Mouse (Mus musculus): ENCODE measurements around the gene Lhfp. TPM values are rescaled to one million over a fixed set of nuclear protein-coding genes. Genes with fewer than 3 reads are reported as not detected.

Gene Lhfp
- polyA plus RNA-seq, 1 experiment from 2014 or later, result 34.9 TPM

GRCm38 (mm10) chr3:53004406-53005114 lies 36.8 kb upstream of the Lhfp start:
- WGBS, result 71% methylated on average over 2 of the region's 2 CpGs
- no peaks in the 10 kb centered on the region for H3K4me1 ChIP-seq (ENCODE audit: control insufficient read depth, insufficient read depth, low read length)
- no peak overlapping the region for H3K27ac ChIP-seq (ENCODE audit: low read depth, low read length)
- H3K4me3 ChIP-seq (ENCODE audit: low read depth, low read length), result no peak overlapping the region
- H3K27me3 ChIP-seq (ENCODE audit: control insufficient read depth, insufficient read depth, low read length), result no peaks in the 10 kb centered on the region
- H3K4me2 ChIP-seq (ENCODE audit: low read depth, low read length), result no peak overlapping the region
- no peaks in the 10 kb centered on the region for H3K9me3 ChIP-seq (ENCODE audit: control insufficient read depth, low read length)
- H3K9ac ChIP-seq (replicated peaks; ENCODE audit: low read depth, low read length), result no peak overlapping the region
- H3K36me3 ChIP-seq (ENCODE audit: control insufficient read depth, insufficient read depth, low read length), result peaks cover 36% of the 10 kb centered on the region
- ATAC-seq (ENCODE audit: low read depth), result no peak; the same call in 1 of the 2 replicates

DNA sequence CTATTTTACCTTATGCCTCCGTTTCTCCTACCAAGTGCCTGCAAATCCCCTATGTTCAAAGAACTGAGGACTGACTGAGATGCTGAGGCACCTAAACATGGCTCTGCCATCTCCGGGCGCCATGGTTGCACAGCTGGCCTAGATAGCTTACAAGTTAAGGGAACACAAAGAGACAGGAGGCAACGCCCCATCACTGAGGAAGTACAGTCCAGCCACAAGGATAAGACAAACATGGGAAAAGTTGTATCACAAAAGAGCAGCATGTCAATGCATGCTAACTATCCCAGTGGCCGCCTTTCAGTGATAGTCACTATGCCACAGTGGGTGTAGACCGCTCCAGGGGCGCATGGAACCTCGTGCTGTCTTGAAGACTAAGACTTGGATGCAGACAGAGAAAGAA lies 33.9 kb upstream of the Lhfp start:
- Histone ChIP-seq H3K27ac (ENCODE audit: low read depth, low read length) (no peak overlapping the region), H3K4me2 (ENCODE audit: low read depth, low read length) (no peak overlapping the region), H3K9ac (replicated peaks; ENCODE audit: low read depth, low read length) (no peak overlapping the region), H3K4me3 (ENCODE audit: low read depth, low read length) (no peak overlapping the region), H3K4me1 (ENCODE audit: control insufficient read depth, insufficient read depth, low read length) (no peaks in the 10 kb centered on the region), H3K27me3 (ENCODE audit: control insufficient read depth, insufficient read depth, low read length) (no peaks in the 10 kb centered on the region), H3K9me3 (ENCODE audit: control insufficient read depth, low read length) (no peaks in the 10 kb centered on the region), H3K36me3 (ENCODE audit: control insufficient read depth, insufficient read depth, low read length) (peaks cover 38% of the 10 kb centered on the region)
- no peak for ATAC-seq (ENCODE audit: low read depth)
- 93% methylated on average over 8 of the region's 8 CpGs for WGBS

DNA sequence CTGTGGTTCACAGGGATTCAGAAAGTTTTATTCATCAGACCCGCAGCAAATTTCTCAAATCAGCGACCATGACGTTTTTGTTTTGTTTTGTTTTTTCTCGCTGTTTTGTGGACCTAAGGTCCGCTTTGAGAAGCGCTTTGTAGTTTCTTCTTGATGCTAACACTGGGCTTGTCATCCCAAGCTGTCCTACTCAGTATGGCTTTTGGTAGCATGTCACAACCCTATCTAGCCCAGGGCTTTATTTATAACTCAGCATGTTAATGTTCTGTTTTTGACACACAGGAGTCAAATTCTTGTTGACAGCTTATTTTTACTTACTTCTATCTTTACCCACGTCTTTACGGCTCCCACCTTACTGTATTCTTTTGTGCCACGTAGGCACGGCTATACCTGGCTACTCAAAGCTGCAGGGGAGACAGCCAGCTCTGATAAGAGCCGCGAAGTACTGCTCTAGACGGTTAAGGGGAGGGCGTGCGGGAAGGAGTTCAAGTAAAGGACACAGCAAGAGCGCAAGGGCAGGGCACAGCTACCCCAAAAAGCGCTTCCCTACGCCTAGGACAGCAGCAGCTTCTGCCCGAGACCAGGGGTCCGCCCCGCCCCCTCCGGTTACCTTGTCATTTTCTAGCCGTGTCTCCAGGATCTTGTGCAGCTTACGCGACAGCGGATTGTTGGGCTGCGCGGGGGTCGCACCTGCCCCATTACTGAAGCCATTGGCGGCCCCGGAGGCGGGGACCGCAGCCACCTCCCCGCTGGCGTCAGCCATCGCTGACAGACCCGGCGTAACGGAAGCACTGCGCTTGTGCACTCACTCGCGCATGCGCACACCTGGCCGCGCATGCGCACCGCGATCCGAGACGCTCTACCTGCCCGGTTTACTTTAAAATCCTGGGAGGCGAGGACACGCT lies 24.6 kb upstream of the Lhfp start, which contains the start of gene Cog6:
Gene Cog6 (minus strand): TSS at position 802 of the 905 bp plus-strand sequence.
- Histone ChIP-seq H3K36me3 (ENCODE audit: control insufficient read depth, insufficient read depth, low read length) (peaks cover 3% of the 10 kb centered on the region; the same call in 1 of the 2 replicates), H3K27me3 (ENCODE audit: control insufficient read depth, insufficient read depth, low read length) (no peaks in the 10 kb centered on the region), H3K9ac (replicated peaks; ENCODE audit: low read depth, low read length) (peak within 1 kb of the TSS; percentile 84), H3K4me2 (ENCODE audit: low read depth, low read length) (peak within 1 kb of the TSS; percentile 78), H3K4me1 (ENCODE audit: control insufficient read depth, insufficient read depth, low read length) (peaks cover 5% of the 10 kb centered on the region; the same call in 1 of the 2 replicates), H3K27ac (ENCODE audit: low read depth, low read length) (peak within 1 kb of the TSS; percentile 76), H3K4me3 (ENCODE audit: low read depth, low read length) (peak within 1 kb of the TSS; percentile 72), H3K9me3 (ENCODE audit: control insufficient read depth, low read length) (no peaks in the 10 kb centered on the region)
- ATAC-seq (ENCODE audit: low read depth), result peak; percentile 94
- WGBS, result 5% methylated on average over 53 of the region's 53 CpGs

- no peak overlapping the region for H3K27ac ChIP-seq (ENCODE audit: low read depth, low read length)
- WGBS, result 86% methylated on average over 4 of the region's 4 CpGs
- H3K4me2 ChIP-seq (ENCODE audit: low read depth, low read length), result no peak overlapping the region
- H3K36me3 ChIP-seq (ENCODE audit: control insufficient read depth, insufficient read depth, low read length), result no peaks in the 10 kb centered on the region
- no peaks in the 10 kb centered on the region for H3K27me3 ChIP-seq (ENCODE audit: control insufficient read depth, insufficient read depth, low read length)
- H3K9ac ChIP-seq (replicated peaks; ENCODE audit: low read depth, low read length), result no peak overlapping the region
- H3K4me1 ChIP-seq (ENCODE audit: control insufficient read depth, insufficient read depth, low read length), result no peaks in the 10 kb centered on the region
- no peak overlapping the region for H3K4me3 ChIP-seq (ENCODE audit: low read depth, low read length)
- H3K9me3 ChIP-seq (ENCODE audit: control insufficient read depth, low read length), result no peaks in the 10 kb centered on the region
- ATAC-seq (ENCODE audit: low read depth), result no peak
Measured at GRCm38 (mm10) chr3:53027333-53027732, 14.0 kb upstream of the Lhfp start.

- Histone ChIP-seq H3K27ac (ENCODE audit: low read depth, low read length) (no peak overlapping the region), H3K27me3 (ENCODE audit: control insufficient read depth, insufficient read depth, low read length) (no peaks in the 10 kb centered on the region), H3K9ac (replicated peaks; ENCODE audit: low read depth, low read length) (no peak overlapping the region), H3K4me1 (ENCODE audit: control insufficient read depth, insufficient read depth, low read length) (no peaks in the 10 kb centered on the region), H3K9me3 (ENCODE audit: control insufficient read depth, low read length) (no peaks in the 10 kb centered on the region), H3K4me3 (ENCODE audit: low read depth, low read length) (no peak overlapping the region), H3K4me2 (ENCODE audit: low read depth, low read length) (no peak overlapping the region), H3K36me3 (ENCODE audit: control insufficient read depth, insufficient read depth, low read length) (no peaks in the 10 kb centered on the region)
- 21% methylated on average over 7 of the region's 7 CpGs for WGBS
- ATAC-seq (ENCODE audit: low read depth), result no peak
Measured at GRCm38 (mm10) chr3:53029046-53029445, 12.3 kb upstream of the Lhfp start.

- H3K4me2 ChIP-seq (ENCODE audit: low read depth, low read length), result no peak overlapping the region
- no peaks in the 10 kb centered on the region for H3K27me3 ChIP-seq (ENCODE audit: control insufficient read depth, insufficient read depth, low read length)
- no peak for ATAC-seq (ENCODE audit: low read depth)
- H3K27ac ChIP-seq (ENCODE audit: low read depth, low read length), result no peak overlapping the region
- no peaks in the 10 kb centered on the region for H3K4me1 ChIP-seq (ENCODE audit: control insufficient read depth, insufficient read depth, low read length)
- no peaks in the 10 kb centered on the region for H3K36me3 ChIP-seq (ENCODE audit: control insufficient read depth, insufficient read depth, low read length)
- no peak overlapping the region for H3K9ac ChIP-seq (replicated peaks; ENCODE audit: low read depth, low read length)
- no peaks in the 10 kb centered on the region for H3K9me3 ChIP-seq (ENCODE audit: control insufficient read depth, low read length)
- 45% methylated on average over 6 of the region's 6 CpGs for WGBS
- no peak overlapping the region for H3K4me3 ChIP-seq (ENCODE audit: low read depth, low read length)
Measured at GRCm38 (mm10) chr3:53031586-53031985, 9.7 kb upstream of the Lhfp start.

DNA sequence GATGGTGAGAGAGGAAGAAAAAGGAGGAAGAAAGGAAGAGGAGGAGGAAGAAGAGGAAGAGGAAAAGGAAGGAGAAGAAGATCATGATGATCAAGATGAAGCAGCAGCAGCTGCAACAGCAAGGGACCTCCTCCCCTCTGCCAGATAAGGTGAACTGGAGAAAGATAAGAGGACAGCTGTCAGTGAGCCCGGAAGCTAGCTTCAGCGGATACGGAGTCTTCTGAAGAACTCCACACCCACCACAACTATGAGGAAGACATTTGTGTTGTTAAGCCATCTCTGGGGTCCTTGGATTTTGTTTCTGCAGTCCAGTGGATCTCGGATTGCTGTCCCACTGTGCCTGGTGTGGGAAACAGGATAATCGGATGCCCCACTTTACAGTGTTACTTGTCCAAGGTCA lies 8.9 kb upstream of the Lhfp start:
- Histone ChIP-seq H3K27ac (ENCODE audit: low read depth, low read length) (no peak overlapping the region), H3K4me2 (ENCODE audit: low read depth, low read length) (no peak overlapping the region), H3K4me1 (ENCODE audit: control insufficient read depth, insufficient read depth, low read length) (no peaks in the 10 kb centered on the region), H3K9ac (replicated peaks; ENCODE audit: low read depth, low read length) (no peak overlapping the region), H3K27me3 (ENCODE audit: control insufficient read depth, insufficient read depth, low read length) (no peaks in the 10 kb centered on the region), H3K9me3 (ENCODE audit: control insufficient read depth, low read length) (no peaks in the 10 kb centered on the region), H3K4me3 (ENCODE audit: low read depth, low read length) (no peak overlapping the region), H3K36me3 (ENCODE audit: control insufficient read depth, insufficient read depth, low read length) (no peaks in the 10 kb centered on the region)
- no peak for ATAC-seq (ENCODE audit: low read depth)
- WGBS, result 80% methylated on average over 5 of the region's 5 CpGs

GRCm38 (mm10) chr3:53033448-53033847 lies 7.9 kb upstream of the Lhfp start:
- Histone ChIP-seq H3K36me3 (ENCODE audit: control insufficient read depth, insufficient read depth, low read length) (no peaks in the 10 kb centered on the region), H3K4me2 (ENCODE audit: low read depth, low read length) (no peak overlapping the region), H3K27me3 (ENCODE audit: control insufficient read depth, insufficient read depth, low read length) (no peaks in the 10 kb centered on the region), H3K4me1 (ENCODE audit: control insufficient read depth, insufficient read depth, low read length) (no peaks in the 10 kb centered on the region), H3K4me3 (ENCODE audit: low read depth, low read length) (no peak overlapping the region), H3K9me3 (ENCODE audit: control insufficient read depth, low read length) (no peaks in the 10 kb centered on the region), H3K27ac (ENCODE audit: low read depth, low read length) (no peak overlapping the region), H3K9ac (replicated peaks; ENCODE audit: low read depth, low read length) (no peak overlapping the region)
- peak; percentile 66; the same call in 1 of the 2 replicates for ATAC-seq (ENCODE audit: low read depth)
- 21% methylated on average over 3 of the region's 3 CpGs for whole genome bisulfite sequencing

DNA sequence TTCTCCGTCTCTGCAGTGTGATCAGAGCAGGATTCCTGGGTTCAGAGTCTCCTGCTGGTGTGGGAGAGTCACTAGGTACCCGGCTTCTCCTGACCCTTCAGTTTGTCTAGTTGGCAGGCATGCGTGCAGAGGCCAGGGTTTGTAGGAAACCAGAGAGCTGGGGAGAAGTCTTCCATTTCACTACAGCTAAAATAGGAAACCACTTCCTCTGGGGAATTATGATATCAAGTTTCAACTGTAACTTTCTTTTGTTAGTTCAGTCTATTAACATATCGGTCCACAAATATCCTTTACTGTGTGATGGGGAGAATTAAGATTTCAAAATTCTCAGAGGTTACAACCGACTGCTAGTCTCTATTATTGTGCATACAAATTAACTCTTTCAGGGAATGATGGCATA lies 5.3 kb upstream of the Lhfp start:
- Histone ChIP-seq H3K9me3 (ENCODE audit: control insufficient read depth, low read length) (no peaks in the 10 kb centered on the region), H3K27me3 (ENCODE audit: control insufficient read depth, insufficient read depth, low read length) (no peaks in the 10 kb centered on the region), H3K27ac (ENCODE audit: low read depth, low read length) (no peak overlapping the region), H3K4me2 (ENCODE audit: low read depth, low read length) (no peak overlapping the region), H3K4me1 (ENCODE audit: control insufficient read depth, insufficient read depth, low read length) (no peaks in the 10 kb centered on the region), H3K4me3 (ENCODE audit: low read depth, low read length) (no peak overlapping the region), H3K9ac (replicated peaks; ENCODE audit: low read depth, low read length) (no peak overlapping the region), H3K36me3 (ENCODE audit: control insufficient read depth, insufficient read depth, low read length) (no peaks in the 10 kb centered on the region)
- WGBS, result 83% methylated on average over 5 of the region's 5 CpGs
- ATAC-seq (ENCODE audit: low read depth), result no peak
